Mouse (Mus musculus) stomach, embryonic 14.5 days (tissue): ENCODE measurements at regions not wholly inside any gene's neighbourhood (a gene's known extent, or its start where the extent isn't known, plus 50 kb on each side); places are given as distances from the start of the nearest gene placed in this dataset.

Experiments
- ATAC-seq: fragments of 200-750 bp; cut with Nextera tagmentation; 2 replicates; pipeline ENCODE4 v1.8.0; 2017; ENCODE audit warnings: low read depth, moderate TSS enrichment; ENCODE audit not compliant: insufficient number of reproducible peaks, insufficient read depth, low FRiP score
- H3K27ac ChIP-seq: fragments of 300-500 bp; sonication (generic); 2 replicates; pipeline ENCODE4 v1.5.1; 2014; ENCODE audit warnings: mild to moderate bottlenecking, low read length, moderate library complexity, mixed read lengths
- H3K27me3 ChIP-seq: fragments of 300-500 bp; sonication (generic); 2 replicates; pipeline ENCODE4 v1.6.1; 2014; ENCODE audit warnings: low read length, control low read depth, mixed read lengths; ENCODE audit not compliant: control insufficient read depth, insufficient read depth
- H3K36me3 ChIP-seq: fragments of 300-500 bp; sonication (generic); 2 replicates; pipeline ENCODE4 v1.6.1; 2014; ENCODE audit warnings: mild to moderate bottlenecking, control low read depth, low read length, moderate library complexity, mixed read lengths; ENCODE audit not compliant: control insufficient read depth, insufficient read depth
- H3K4me1 ChIP-seq: fragments of 300-500 bp; sonication (generic); 2 replicates; pipeline ENCODE4 v1.6.1; 2014; ENCODE audit warnings: low read length, control low read depth, mixed read lengths; ENCODE audit not compliant: control insufficient read depth, insufficient read depth
- H3K4me2 ChIP-seq: fragments of 300-500 bp; sonication (generic); replicated peaks from 2 replicates; pipeline ENCODE4 v1.6.1; 2014; ENCODE audit warnings: low read depth, low read length, control low read depth
- H3K4me3 ChIP-seq: fragments of 300-500 bp; sonication (generic); 2 replicates; pipeline ENCODE4 v1.5.1; 2014; ENCODE audit warnings: low read depth, low read length, control low read depth
- H3K9ac ChIP-seq: fragments of 300-500 bp; sonication (generic); replicated peaks from 2 replicates; pipeline ENCODE4 v1.6.1; 2014; ENCODE audit warnings: low read depth, mild to moderate bottlenecking, control low read depth, low read length, moderate library complexity, mixed read lengths
- H3K9me3 ChIP-seq: fragments of 300-500 bp; sonication (generic); 2 replicates; pipeline ENCODE4 v1.6.1; 2016; ENCODE audit warnings: low read depth, low read length, control low read depth; ENCODE audit not compliant: control insufficient read depth
- WGBS: fragments of 180-500 bp; shearing (Covaris S2); extraction: QIAGEN DNeasy Blood & Tissue Kit; methylation state at CpG from one replicate; pipeline ENCODE4 v1.1.7; 2014; 5-methylcytosine and 5-hydroxymethylcytosine counted together

DNA sequence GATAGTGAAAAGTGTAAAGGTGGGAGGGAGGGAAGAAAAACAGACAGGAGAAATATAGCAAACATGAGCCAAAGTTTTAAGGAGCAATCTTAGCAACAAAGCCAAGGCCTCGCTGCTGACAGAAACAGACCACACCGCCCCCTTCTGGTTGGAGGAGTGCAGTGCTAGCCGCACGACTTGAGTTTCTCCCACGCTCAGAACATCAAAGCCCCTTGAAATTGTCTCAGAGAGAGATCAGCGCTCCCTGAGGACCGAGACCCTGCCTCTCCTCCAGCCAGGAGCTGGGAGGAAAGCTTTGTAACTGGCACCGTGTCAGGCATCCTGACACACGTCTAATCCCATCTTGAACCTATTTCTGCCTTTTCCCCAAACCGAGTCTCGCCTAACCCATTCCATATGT is 216.4 kb downstream of the Rplp1 start:
- H3K27ac ChIP-seq: no peak overlapping the region
- H3K9ac ChIP-seq: no peak overlapping the region
- H3K27me3 ChIP-seq: no peaks in the 10 kb centered on the region
- no peak for ATAC-seq
- no peak overlapping the region for H3K4me2 ChIP-seq
- WGBS: 20% methylated on average over 11 of the region's 11 CpGs
- no peaks in the 10 kb centered on the region for H3K36me3 ChIP-seq
- H3K4me3 ChIP-seq: no peak overlapping the region
- no peaks in the 10 kb centered on the region for H3K9me3 ChIP-seq
- H3K4me1 ChIP-seq: peaks cover 8% of the 10 kb centered on the region; the same call in 1 of the 2 replicates

DNA sequence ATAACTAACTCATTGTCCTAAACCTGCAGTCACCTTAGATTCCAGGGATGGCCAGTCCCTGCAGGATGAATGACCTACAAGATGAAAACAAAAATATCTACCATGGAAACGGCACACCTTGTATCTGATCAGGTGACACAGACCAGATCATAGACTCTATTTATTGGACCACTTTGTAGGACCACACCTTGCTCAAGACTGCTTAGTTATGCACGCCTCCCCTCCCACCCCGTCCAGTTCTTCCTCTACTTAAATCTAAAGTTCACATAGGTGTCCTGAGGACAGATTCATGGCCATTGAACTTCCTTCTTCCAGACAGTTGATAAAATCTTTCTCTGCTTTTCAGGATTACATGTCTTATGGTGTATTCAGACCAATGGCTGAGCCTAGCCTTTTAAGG is 217.5 kb downstream of the Rplp1 start:
- WGBS: 84% methylated on average over 3 of the region's 3 CpGs
- no peaks in the 10 kb centered on the region for H3K36me3 ChIP-seq

DNA sequence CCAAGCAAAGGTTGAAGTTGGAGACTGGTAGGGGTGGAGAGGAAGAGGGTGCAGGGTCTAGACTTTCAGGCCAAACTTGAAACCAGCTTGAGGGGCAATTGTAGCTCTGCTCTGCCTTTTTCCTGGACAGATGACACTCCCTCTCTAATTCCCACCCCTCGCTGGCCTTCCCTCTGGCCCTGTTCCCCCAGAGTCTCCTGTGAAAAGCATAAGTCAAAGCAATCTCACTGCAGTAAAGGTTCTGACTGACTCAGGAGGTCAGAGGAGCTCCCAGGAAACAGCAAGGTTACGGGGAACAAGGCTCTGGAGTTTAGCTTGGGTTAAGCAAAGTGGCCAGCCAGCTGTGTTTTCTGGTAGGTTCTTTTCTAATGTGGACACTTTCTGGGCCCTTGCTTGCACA is 218.5 kb downstream of the Rplp1 start:
- Histone ChIP-seq H3K27me3 (no peaks in the 10 kb centered on the region), H3K4me2 (no peak overlapping the region), H3K4me1 (0 out of 2 replicates have a peak, but pooled peaks cover 3% of the 10 kb centered on the region), H3K36me3 (no peaks in the 10 kb centered on the region), H3K9me3 (no peaks in the 10 kb centered on the region), H3K27ac (no peak overlapping the region), H3K9ac (no peak overlapping the region), H3K4me3 (no peak overlapping the region)
- 71% methylated on average over 2 of the region's 2 CpGs for WGBS
- ATAC-seq: no peak

More for the DNA sequence above, 217.5 kb downstream of the Rplp1 start:
- ATAC-seq: no peak
- no peaks in the 10 kb centered on the region for H3K27me3 ChIP-seq
- no peak overlapping the region for H3K4me2 ChIP-seq
- H3K9me3 ChIP-seq: no peaks in the 10 kb centered on the region
- no peak overlapping the region for H3K4me3 ChIP-seq
- no peak overlapping the region for H3K9ac ChIP-seq
- H3K4me1 ChIP-seq: 0 out of 2 replicates have a peak, but pooled peaks cover 3% of the 10 kb centered on the region
- H3K27ac ChIP-seq: no peak overlapping the region

DNA sequence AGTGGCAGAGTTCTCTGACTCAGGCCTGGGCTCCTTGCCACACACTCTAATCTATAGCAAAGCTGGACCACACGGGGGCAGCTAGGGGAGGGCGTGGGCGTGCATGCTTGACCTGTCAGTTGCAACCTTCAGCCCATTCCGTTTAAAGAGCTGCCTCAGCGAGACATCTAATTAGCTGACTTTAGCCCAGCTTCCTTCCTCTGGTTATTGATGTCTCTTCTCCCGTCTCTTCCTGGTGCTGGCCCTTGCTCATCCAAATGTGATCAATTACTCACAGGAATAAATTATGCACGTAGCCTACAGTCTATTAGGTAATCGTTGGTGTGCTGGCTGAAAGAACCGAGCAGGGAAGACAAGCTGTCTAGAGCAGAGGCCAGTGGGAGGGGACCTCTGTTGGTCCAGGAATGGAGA is 219.0 kb downstream of the Rplp1 start:
- Histone ChIP-seq H3K9me3 (no peaks in the 10 kb centered on the region), H3K4me3 (no peak overlapping the region), H3K4me1 (0 out of 2 replicates have a peak, but pooled peaks cover 4% of the 10 kb centered on the region), H3K27ac (no peak overlapping the region), H3K27me3 (no peaks in the 10 kb centered on the region), H3K9ac (no peak overlapping the region), H3K36me3 (no peaks in the 10 kb centered on the region), H3K4me2 (no peak overlapping the region)
- ATAC-seq: no peak; the same call in 1 of the 2 replicates
- 17% methylated on average over 9 of the region's 9 CpGs for WGBS

DNA sequence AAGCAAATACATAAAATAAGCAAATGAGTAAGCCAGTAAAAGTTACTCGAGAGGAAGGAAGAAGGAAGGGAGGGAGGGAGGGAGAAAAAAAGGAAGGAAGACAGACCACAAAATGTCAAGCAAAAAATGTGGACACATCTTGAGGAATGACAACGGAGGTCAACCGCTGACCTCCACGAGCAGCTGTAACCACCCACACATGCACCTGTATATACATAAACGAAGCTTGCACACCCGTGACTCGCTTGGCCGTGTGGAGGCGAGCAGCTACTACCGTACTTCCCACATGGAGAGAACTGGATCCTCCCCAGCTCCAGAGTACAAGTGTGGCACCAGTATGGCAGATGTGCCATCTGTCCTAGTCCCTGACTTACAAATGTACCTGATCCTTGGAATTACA is 220.1 kb downstream of the Rplp1 start:
- no peaks in the 10 kb centered on the region for H3K9me3 ChIP-seq
- H3K36me3 ChIP-seq: no peaks in the 10 kb centered on the region
- no peak overlapping the region for H3K4me3 ChIP-seq
- no peaks in the 10 kb centered on the region for H3K27me3 ChIP-seq
- 49% methylated on average over 10 of the region's 10 CpGs for WGBS
- peaks cover 13% of the 10 kb centered on the region for H3K4me1 ChIP-seq
- H3K27ac ChIP-seq: no peak overlapping the region
- no peak for ATAC-seq
- no peak overlapping the region for H3K4me2 ChIP-seq
- no peak overlapping the region for H3K9ac ChIP-seq

DNA sequence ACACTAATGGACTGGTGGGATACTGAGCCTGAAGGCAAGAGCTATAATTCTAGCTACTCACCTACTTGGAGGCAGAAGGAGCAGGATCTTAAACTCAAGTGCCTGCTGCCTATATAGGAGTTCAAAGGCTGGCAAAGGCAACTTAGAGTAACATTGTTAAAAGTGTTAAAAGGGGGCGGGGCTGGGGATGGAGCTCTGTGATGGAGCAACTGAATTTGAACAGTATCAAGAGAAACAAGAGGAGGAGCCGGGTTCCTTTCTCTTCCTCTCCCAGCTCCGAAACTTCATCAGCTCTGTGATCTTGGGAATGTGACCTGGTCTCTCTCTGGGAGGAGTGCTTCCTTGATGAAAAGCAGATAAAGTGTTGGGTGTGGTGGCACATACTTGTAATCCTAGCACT is 223.6 kb downstream of the Rplp1 start:
- 71% methylated on average over 3 of the region's 3 CpGs for WGBS

DNA sequence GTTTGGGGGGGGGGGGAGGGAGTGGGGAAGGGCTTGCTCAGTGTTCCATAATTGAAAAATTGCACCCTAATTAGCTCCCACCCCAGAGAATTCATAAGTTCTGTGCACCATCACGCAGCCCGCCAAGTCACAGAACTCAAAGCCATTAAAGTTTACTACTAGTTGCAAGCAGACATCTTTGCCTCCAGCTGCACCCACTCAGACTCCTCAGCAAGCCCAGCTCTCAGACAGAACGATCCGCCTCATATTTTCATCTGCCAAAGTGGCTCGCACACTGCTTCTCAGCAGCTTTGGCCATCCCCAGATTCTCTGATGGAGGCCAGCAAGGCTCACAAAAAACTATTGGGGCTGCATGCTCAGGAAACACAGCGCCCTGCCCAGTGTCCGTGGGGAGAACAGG is 224.4 kb downstream of the Rplp1 start:
- H3K27me3 ChIP-seq: no peaks in the 10 kb centered on the region
- no peaks in the 10 kb centered on the region for H3K9me3 ChIP-seq
- H3K4me1 ChIP-seq: peaks cover 10% of the 10 kb centered on the region
- ATAC-seq: no peak
- H3K9ac ChIP-seq: no peak overlapping the region
- no peaks in the 10 kb centered on the region for H3K36me3 ChIP-seq
- 45% methylated on average over 7 of the region's 7 CpGs for WGBS
- no peak overlapping the region for H3K4me2 ChIP-seq
- no peak overlapping the region for H3K4me3 ChIP-seq
- H3K27ac ChIP-seq: no peak overlapping the region

More for the DNA sequence above, 223.6 kb downstream of the Rplp1 start:
- H3K4me2 ChIP-seq: no peak overlapping the region
- H3K4me3 ChIP-seq: no peak overlapping the region
- H3K9ac ChIP-seq: no peak overlapping the region
- H3K36me3 ChIP-seq: no peaks in the 10 kb centered on the region
- no peak for ATAC-seq
- H3K27ac ChIP-seq: no peak overlapping the region
- H3K9me3 ChIP-seq: no peaks in the 10 kb centered on the region
- no peaks in the 10 kb centered on the region for H3K27me3 ChIP-seq
- H3K4me1 ChIP-seq: peaks cover 13% of the 10 kb centered on the region

DNA sequence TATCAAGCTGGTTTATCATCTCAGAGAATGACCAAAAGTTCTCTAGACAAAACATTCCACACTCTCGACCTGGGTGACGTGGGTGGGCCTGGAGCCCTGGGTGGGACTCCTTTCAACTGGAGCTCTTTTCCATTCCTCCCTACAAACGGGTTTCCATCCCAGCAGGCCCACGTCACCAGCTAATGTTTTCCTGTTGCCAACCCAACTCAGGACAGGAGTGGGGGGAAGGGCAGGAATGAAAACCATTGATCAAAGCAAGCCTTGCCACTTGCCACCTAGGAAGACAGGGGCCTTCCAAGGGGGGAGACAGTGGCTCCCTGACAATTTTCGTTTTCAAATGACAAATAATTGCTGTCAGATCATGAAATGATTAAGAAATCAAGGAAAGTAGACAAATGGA is 224.8 kb downstream of the Rplp1 start:
- Histone ChIP-seq H3K36me3 (no peaks in the 10 kb centered on the region), H3K9me3 (no peaks in the 10 kb centered on the region), H3K9ac (no peak overlapping the region), H3K4me1 (peaks cover 10% of the 10 kb centered on the region), H3K4me2 (no peak overlapping the region), H3K27me3 (no peaks in the 10 kb centered on the region), H3K27ac (no peak overlapping the region), H3K4me3 (no peak overlapping the region)
- no peak for ATAC-seq
- 23% methylated on average over 5 of the region's 5 CpGs for WGBS

DNA sequence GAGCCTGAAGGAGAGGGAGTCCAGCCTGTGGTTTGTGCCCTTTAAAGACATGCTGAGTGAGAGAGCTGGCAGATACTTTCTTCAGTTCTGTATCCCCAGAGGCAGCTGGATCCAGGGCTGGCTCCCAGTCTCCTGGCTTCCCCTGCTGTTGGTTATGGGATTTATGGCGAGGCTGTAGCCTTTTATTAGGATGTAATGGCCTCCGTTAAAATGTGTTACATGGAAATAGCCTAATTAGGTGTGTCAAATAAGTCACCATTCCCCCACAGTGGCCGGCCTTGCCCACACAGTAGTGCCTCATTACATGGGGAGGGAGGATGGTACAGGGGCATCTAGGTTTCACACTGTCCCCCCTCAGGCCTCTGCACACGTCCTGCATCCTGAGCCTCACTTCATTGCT is 230.8 kb downstream of the Rplp1 start:
- ATAC-seq: no peak
- no peak overlapping the region for H3K27ac ChIP-seq

More for the DNA sequence above, 230.8 kb downstream of the Rplp1 start:
- H3K36me3 ChIP-seq: no peaks in the 10 kb centered on the region
- H3K4me1 ChIP-seq: no peaks in the 10 kb centered on the region
- no peaks in the 10 kb centered on the region for H3K9me3 ChIP-seq
- no peaks in the 10 kb centered on the region for H3K27me3 ChIP-seq
- H3K4me3 ChIP-seq: no peak overlapping the region
- no peak overlapping the region for H3K4me2 ChIP-seq
- H3K9ac ChIP-seq: no peak overlapping the region
- WGBS: 87% methylated on average over 4 of the region's 4 CpGs
